Mouse (Mus musculus) naive thymus-derived CD4-positive, alpha-beta T cell, adult 2 months (primary cell): ENCODE data around the gene Rpl19.

Experiments
- DNase-seq: peaks from one replicate; pipeline ENCODE4 v3.0.0-alpha.2; 2011; ENCODE audit warnings: low read depth

Gene Rpl19

GRCm38 (mm10) chr11:98052129-98052988 lies 25.8 kb downstream of the Rpl19 start:
- peak; percentile 53 for DNase-seq

- DNase-seq: no peak
Measured at GRCm38 (mm10) chr11:98052989-98053834, 26.7 kb downstream of the Rpl19 start, which contains the start of gene Stac2. Gene Stac2, minus strand, starts transcription at chr11:98053462.

GRCm38 (mm10) chr11:98057466-98057865 lies 31.0 kb downstream of the Rpl19 start:
- DNase-seq: no peak

GRCm38 (mm10) chr11:98057998-98058397 lies 31.5 kb downstream of the Rpl19 start:
- no peak for DNase-seq

GRCm38 (mm10) chr11:98059662-98060061 lies 33.2 kb downstream of the Rpl19 start:
- no peak for DNase-seq

- DNase-seq: no peak
Measured at GRCm38 (mm10) chr11:98060104-98060692, 33.7 kb downstream of the Rpl19 start.

- DNase-seq: no peak
Measured at GRCm38 (mm10) chr11:98061441-98061840, 34.9 kb downstream of the Rpl19 start.

GRCm38 (mm10) chr11:98061904-98062562 lies 35.5 kb downstream of the Rpl19 start:
- no peak for DNase-seq

GRCm38 (mm10) chr11:98066201-98066600 lies 39.7 kb downstream of the Rpl19 start:
- no peak for DNase-seq

GRCm38 (mm10) chr11:98067255-98067654 lies 40.7 kb downstream of the Rpl19 start:
- no peak for DNase-seq

GRCm38 (mm10) chr11:98073442-98073841 lies 46.9 kb downstream of the Rpl19 start:
- no peak for DNase-seq

- DNase-seq: peak; percentile 91
Measured at GRCm38 (mm10) chr11:98075195-98075808, 48.8 kb downstream of the Rpl19 start.

GRCm38 (mm10) chr11:98077086-98077485 lies 50.6 kb downstream of the Rpl19 start:
- no peak for DNase-seq
